Mouse (Mus musculus) embryonic fibroblast, embryonic 13.5 days (primary cell): Measurements from ENCODE around the gene Srrm3. TPM values are rescaled to one million over a fixed set of nuclear protein-coding genes. Genes with fewer than 3 reads are reported as not detected.
A peak's percentile ranks its signal among the peaks of the same experiment; 100 is the strongest.

ENCODE experiments used
- H3K27ac ChIP-seq: 2 replicates; pipeline ENCODE4 v1.5.1; 2012; ENCODE audit warnings: low read length, control low read depth, inconsistent platforms; ENCODE audit not compliant: insufficient read depth
- H3K4me1 ChIP-seq: 2 replicates; pipeline ENCODE4 v1.6.1; 2011; ENCODE audit warnings: low read length; ENCODE audit not compliant: control insufficient read depth, insufficient read depth
- H3K4me3 ChIP-seq: 2 replicates; pipeline ENCODE4 v1.5.1; 2011; ENCODE audit warnings: mild to moderate bottlenecking, control low read depth, low read length; ENCODE audit not compliant: insufficient read depth
- CTCF ChIP-seq: IDR thresholded peaks from 2 replicates; pipeline ENCODE4 v1.5.1; 2011; ENCODE audit warnings: mild to moderate bottlenecking, control low read depth, low read length, moderate library complexity, borderline replicate concordance; ENCODE audit not compliant: insufficient read depth
- POLR2A ChIP-seq: IDR thresholded peaks from 2 replicates; pipeline ENCODE4 v1.6.1; 2011; ENCODE audit warnings: low read depth, mild to moderate bottlenecking, control low read depth, low read length, moderate library complexity
- polyA plus RNA-seq: library from polyadenylated mRNA; stranded (reverse); fragments of >200 nt; gene quantifications from 2 replicates; pipeline ENCODE4 v1.2.4, GENCODE M21; 2011; ENCODE audit warnings: low read depth; ENCODE audit not compliant: missing spikeins, insufficient read length

Srrm3 gene
- polyA plus RNA-seq, 1 experiment, result not detected

DNA sequence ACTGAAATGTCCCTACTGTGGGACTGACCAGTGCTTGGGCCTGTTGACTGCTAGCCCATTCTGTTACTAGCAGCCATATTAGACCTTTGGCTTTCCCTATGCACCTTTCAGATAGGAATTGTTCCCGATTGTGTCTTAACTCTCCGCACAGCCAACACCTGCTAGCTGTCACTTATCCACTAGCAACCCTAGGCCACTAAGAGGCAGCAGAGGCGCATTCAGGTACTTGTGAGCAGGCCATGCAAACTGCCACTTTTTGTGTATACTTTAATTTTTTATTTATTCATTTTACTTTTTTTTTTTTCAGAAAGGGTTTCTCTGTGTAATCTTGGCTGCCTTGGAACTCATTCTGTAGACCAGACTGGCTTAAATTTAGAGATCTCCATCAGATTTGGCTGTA lies 94.0 kb downstream of the Srrm3 start:
- no peak overlapping the region for H3K4me3 ChIP-seq
- H3K27ac ChIP-seq, result no peak overlapping the region
- no peaks in the 10 kb centered on the region for H3K4me1 ChIP-seq
- TF ChIP-seq CTCF (peak; percentile 40; the same call in 1 of the 2 replicates), POLR2A (no peak)

DNA sequence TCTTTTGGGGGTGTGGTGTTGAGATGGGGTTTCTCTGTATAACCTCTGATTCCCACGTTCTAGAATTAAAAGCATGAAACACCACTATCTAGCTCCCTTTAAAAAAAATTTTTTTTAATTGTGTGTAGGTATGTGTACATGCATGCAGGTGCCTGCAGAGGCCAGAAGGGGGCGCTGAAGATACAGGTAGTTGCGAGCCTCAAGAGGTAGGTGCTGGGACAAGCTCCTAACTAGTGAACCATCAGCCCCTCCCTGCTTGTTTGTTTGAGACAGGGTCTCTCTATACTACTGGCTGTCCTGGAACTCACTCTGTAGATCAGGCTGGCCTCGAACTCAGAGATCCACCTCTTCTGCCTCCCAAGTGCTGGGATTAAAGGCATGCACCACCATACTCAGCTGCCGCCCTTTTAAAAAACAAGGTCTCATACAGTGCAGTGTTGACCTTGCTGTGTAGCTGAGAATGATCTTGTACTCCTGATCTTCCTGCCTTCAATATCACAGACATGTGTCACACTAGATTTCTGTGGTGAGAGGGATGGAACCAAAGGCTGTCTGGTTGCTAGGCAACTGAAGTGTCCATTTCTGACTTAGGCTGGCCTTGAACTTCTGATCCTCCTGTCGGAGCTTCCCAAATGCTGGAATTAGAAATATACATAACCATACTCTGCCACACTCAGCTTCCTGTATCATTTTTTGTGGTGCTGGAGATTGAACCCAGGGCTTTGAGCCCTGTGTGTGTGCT lies 94.8 kb downstream of the Srrm3 start:
- Histone ChIP-seq H3K27ac (no peak overlapping the region), H3K4me1 (peaks cover 2% of the 10 kb centered on the region; the same call in 1 of the 2 replicates), H3K4me3 (no peak overlapping the region)
- TF ChIP-seq CTCF (0 out of 2 replicates have a peak, but pooled peaks have one; percentile 22), POLR2A (no peak)

DNA sequence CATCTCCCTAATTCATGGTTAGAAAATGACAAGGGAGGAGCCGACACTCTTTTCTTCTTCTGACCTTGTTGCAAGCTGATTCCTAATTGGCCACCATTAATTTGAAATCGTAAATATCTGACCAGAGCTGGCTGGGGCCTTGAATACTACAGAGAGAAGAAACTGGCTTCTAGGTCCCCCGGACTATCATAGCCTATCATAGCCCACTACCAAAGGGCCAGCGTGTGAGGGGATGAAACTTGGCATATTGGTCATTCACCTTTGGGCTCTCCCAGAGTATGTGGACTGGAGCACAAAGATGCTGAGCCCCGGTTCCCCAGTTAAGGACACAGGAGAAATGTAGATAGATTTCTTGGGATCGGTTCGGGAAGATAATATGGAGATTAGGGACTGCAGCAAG lies 96.4 kb downstream of the Srrm3 start:
- TF ChIP-seq POLR2A (no peak), CTCF (no peak)
- Histone ChIP-seq H3K4me1 (peaks cover 2% of the 10 kb centered on the region; the same call in 1 of the 2 replicates), H3K27ac (peak overlapping the region; percentile 16; the same call in 1 of the 2 replicates), H3K4me3 (no peak overlapping the region)

- peak overlapping the region; percentile 16; the same call in 1 of the 2 replicates for H3K27ac ChIP-seq
- H3K4me3 ChIP-seq, result no peak overlapping the region
- H3K4me1 ChIP-seq, result peaks cover 2% of the 10 kb centered on the region; the same call in 1 of the 2 replicates
- peak; percentile 77 for TF ChIP-seq CTCF
- TF ChIP-seq POLR2A, result peak; percentile 48
These were observed 97.0 kb downstream of the Srrm3 start for GRCm38 (mm10) chr5:135903551-135904151.

DNA sequence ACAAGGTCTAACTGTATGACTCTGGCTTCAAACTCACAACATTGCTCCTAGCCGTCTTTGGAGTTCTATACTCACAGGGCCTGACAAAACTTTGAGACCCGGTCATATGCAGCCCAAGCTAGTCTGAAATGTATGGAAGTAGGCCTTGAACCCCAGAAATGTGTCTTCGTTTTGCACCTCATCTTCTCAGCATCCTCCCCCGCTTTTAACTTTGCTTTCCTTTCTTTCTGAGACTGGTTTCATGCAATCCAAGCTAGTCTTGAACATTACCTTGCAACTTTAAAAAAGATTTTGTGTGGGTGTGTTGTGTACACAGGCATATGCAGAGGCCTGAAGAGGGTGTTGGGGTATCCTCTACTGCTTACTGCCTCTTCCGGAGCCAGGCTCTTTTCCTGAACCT lies 97.6 kb downstream of the Srrm3 start:
- no peak overlapping the region for H3K27ac ChIP-seq
- H3K4me1 ChIP-seq, result peaks cover 2% of the 10 kb centered on the region; the same call in 1 of the 2 replicates
- no peak for TF ChIP-seq POLR2A
- no peak for TF ChIP-seq CTCF
- no peak overlapping the region for H3K4me3 ChIP-seq

DNA sequence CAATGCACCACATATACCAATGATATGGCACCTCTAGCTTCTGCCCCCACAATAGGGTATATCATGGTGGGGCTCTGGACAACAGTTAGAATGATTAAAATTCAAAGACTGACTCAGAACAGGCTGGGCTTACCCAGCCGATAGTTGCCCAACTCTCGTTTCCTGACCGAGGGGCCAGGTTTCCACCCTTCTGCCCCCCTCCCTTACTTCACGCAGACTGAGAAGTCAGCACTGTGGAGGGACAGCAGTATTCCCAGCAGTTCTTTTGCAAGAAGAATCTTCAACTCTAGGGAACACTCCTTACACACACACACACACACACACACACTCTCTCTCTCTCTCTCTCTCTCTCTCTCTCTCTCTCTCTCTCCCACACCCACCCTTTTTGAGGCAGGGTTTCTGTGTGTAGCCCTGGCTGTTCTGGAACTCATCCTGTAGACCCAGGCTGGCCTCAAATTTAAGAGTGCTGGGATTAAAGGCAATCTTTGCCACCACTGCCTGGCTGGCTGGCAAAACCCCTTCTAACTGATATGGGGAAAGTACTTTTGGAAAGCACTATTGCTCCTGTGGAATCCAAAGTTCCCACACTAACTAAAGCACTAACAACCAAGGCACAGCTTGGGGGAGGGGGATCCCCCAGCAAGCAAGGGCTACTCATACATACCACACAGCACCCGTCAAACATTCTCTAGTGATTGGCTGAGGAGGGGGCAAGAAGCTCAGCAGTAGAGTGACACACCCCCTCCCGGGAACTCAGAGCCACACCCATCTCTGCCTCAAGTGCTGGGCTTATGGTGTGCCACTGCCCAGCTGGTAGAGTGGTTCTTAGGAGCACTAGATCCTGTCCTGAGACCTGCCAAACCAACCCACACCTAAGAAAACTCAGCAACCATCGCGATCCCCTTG lies 98.9 kb downstream of the Srrm3 start:
- Histone ChIP-seq H3K4me3 (no peak overlapping the region), H3K27ac (no peak overlapping the region), H3K4me1 (peaks cover 2% of the 10 kb centered on the region; the same call in 1 of the 2 replicates)
- no peak for TF ChIP-seq CTCF
- no peak for TF ChIP-seq POLR2A

GRCm38 (mm10) chr5:135906846-135907245 lies 100.2 kb downstream of the Srrm3 start:
- peaks cover 8% of the 10 kb centered on the region for H3K4me1 ChIP-seq
- no peak for TF ChIP-seq CTCF
- TF ChIP-seq POLR2A, result no peak
- no peak overlapping the region for H3K4me3 ChIP-seq
- H3K27ac ChIP-seq, result no peak overlapping the region

- H3K4me3 ChIP-seq, result no peak overlapping the region
- no peak for TF ChIP-seq CTCF
- no peak for TF ChIP-seq POLR2A
- peaks cover 11% of the 10 kb centered on the region for H3K4me1 ChIP-seq
- no peak overlapping the region for H3K27ac ChIP-seq
These were observed 100.6 kb downstream of the Srrm3 start for GRCm38 (mm10) chr5:135907256-135907655.

DNA sequence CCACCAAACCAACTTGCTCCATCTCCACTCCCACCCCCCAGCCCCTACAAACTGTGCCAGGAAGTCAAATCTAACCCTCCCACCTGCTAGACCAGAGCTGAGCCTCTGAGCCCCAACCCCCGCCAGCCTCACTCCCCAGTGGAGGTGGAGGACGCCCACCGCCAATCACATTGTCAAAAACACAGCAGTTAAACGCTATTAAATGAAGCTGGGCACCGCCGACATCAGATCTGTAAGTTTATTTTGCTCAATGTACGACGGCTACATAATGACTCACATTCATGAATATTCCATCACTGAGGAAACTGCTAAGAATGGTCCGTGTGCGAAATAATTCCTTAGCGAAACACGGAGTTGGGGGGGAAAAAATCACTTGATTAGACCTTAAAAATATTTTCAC lies 101.5 kb downstream of the Srrm3 start:
- Histone ChIP-seq H3K27ac (no peak overlapping the region), H3K4me1 (peaks cover 12% of the 10 kb centered on the region), H3K4me3 (no peak overlapping the region)
- no peak for TF ChIP-seq CTCF
- no peak for TF ChIP-seq POLR2A
